Mouse (Mus musculus): ENCODE measurements around the gene Apob. TPM values are rescaled to one million over a fixed set of nuclear protein-coding genes. Genes with fewer than 3 reads are reported as not detected.
"Not testable (repeated sequence)": the region's sequence is repeated elsewhere in the genome, so short reads cannot be mapped to it uniquely, and the experiment has no call there.

Apob gene
- not detected for total RNA-seq (2021)
- long read RNA-seq, experiment 1, result 0 reads
- long read RNA-seq, experiment 2, result 0 reads

DNA sequence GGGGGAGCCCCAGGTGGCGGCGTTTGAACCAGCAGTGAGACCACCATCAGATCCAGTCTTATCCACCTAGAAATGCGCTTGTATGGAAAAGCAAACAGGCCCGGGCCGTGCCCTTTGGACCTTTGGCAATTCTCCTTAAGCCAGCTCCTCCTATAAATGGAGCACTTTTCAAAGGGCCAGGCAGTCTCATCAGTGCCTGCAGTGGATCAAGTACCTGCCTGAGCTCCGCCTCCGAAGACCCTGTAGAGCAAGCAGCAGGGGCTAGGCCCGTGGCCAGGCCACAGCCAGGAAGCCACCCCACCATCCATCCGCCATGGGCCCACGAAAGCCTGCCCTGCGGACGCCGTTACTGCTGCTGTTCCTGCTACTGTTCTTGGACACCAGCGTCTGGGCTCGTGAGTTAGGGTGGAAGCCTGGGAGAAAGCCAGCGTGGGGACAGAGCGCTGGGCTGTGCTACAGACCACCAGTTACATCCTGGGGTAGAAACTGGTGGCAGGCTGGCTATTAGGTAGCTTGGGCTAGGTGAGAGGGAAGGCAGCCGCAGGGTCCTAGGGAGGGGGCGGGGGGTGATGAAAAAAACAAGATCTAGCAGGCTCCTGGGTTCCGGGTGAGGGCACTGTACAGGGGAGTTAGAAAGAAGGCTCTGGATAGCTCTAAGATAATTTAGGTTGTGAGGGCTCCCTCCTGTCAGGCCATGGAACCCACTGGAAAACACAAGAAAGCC lies at the start of gene Apob:
Gene Apob (plus strand): TSS at position 183 of the 724 bp plus-strand sequence.
- DNase-seq, result no peak

GRCm38 (mm10) chr12:7932405-7932920 lies 45.0 kb upstream of the Apob start:
- DNase-seq, result no peak

DNA sequence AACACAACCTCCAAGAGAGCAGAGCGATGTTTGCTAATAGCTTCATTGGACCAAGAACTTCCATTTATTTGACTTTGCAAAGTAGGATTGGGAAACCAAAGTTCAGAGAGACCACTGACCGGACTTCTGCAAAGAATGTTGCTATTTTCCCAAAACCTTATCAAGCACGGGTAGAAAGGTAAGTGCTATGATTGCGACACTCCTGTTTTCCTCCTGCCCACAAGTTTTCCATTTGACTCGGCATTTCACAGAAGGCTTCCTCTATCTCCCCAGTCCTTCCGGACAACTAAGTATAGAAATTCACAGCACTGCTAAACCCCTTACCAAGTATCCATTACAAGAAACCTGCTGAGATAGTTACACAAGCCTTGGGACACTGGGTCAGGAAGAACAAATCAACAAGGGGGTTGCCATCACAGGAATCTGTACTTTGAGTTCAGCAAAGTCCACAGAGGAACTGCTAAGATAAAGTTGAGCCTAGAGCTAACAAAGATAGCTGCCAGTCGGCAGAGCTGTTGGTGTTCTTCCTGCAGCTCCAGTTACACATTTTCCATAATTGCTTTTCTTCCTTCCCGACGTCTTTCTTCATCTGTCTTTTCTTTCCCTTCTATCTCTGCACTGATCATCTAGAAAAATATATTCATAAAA lies 27.2 kb upstream of the Apob start:
- DNase-seq, result no peak

DNA sequence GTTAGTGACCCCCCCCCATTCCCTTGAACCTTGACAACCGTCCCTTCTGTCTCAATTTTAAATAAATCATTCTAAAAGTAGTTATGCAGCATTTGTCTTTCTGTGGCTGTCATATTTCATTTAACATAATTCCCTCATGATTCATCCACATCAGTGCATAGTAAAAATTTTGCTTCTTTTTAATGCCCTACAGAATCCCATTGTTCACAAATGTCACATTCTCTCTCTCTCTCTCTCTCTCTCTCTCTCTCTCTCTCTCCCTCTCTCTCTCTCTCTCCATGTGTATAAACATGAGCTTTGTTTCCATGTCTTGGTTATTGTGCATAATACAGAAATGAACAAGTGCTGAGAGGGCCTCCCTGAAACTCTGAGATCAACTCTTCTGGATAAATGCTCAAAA lies 18.6 kb upstream of the Apob start:
- no peak for DNase-seq

DNA sequence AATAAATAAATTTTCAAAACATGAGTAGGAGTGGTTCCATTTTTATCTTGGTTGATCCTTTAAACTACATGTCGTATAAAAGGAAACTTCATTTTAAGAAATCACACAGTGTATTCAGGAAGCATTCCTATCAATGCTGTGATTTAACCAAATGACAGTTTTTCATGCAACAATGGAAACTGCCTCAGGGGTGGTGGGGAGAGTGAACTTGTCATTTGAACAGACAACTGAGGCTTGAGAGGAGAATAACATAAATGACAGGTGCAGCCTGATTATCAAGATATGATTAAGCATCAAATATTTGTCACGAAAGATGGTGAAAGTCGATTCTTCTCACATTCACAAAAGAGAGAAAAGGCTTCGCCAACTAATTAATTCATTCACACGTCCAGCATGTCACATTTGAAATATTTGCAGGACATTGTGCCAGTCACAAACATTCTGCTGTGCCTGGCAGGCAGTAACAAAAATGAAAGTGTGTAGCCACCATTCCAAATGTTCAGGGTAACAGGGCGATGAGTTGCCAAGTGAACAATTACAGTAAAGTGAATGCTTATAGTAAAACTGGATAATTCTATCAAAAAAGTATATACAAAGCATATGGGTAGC lies 18.0 kb upstream of the Apob start:
- DNase-seq, result no peak

DNA sequence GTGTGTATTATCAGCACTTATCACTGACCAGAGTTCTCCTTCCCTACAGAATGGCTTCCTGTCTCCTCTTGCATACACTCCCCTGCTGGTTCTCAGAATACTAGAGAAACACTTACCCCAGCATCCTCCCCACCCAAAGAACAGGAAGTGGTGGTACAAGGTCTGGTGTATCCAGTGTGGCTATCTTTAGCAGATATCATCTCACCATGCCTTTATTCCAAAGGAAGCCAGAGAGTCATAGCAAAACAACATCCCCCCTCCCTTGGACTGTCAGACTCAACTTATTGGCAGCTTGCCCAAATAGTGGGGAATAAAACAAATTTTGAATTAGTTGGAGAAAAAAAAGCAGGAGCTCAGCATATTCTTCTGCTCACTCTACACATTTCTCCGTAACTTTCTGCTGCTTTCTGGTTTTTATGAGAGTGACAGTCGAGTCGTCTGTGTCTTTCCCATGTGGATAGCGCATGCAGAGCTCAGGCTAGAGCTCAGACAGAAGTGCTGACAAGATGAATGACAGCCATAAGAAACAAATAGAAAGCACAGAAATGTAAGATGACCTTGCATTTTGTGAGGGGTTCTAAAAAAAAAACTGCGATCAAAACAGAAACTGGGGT lies 15.0 kb upstream of the Apob start:
- no peak for DNase-seq

- DNase-seq, result no peak
Measured at GRCm38 (mm10) chr12:7967221-7967620, 10.2 kb upstream of the Apob start.

GRCm38 (mm10) chr12:7970301-7970700 lies 7.1 kb upstream of the Apob start:
- no peak for DNase-seq

- DNase-seq, result no peak
Measured at GRCm38 (mm10) chr12:7970817-7971216, 6.6 kb upstream of the Apob start.

DNA sequence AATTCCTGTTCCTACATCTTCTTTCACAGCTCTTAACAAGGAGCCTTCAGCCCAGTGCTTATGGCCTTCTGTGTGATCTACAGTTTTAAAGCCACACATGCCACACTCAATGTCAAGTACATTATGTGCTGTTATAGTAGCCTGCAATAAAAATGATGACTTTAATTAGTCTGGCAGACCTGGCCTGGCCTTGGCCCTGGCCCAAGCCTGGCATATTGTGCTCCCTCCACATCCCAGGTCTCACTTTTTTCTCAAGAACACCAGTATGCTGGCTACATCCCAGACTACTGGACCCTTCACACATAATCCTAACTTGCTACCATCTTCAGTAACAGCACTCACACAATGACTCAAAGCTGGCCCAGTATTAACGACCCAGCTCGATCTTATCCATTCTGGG lies 5.7 kb upstream of the Apob start:
- no peak for DNase-seq

DNA sequence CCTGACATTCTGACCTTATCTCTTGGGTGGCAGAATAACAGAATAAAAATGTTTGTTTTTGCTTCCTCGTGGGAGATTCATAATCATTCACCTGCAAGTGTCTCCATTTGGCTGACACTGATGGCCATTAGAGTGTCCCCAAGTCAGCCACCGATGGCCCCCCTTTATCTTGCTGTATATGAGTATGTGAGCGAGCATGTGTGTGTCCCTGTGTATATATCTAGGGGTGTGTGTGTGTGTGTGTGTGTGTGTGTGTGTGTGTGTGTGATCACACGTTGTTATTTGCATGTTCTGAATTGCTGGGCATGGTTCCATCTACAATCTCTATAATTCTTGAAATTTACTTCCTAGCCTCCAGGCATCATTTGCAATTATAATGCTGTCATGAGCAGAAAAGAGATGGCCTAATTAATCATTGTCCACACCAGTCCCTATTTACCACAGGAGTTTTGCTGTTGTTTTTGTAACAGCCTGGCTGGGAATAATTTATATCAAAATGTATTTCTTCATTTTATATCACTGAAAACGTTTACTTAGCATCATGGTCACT lies 3.6 kb upstream of the Apob start:
- no peak for DNase-seq

- DNase-seq, result peak; percentile 25 to 73
Measured at GRCm38 (mm10) chr12:7978190-7978884, 889 bp downstream of the Apob start.

- no peak for DNase-seq
Measured at GRCm38 (mm10) chr12:7984411-7984810, 7.0 kb downstream of the Apob start.

DNA sequence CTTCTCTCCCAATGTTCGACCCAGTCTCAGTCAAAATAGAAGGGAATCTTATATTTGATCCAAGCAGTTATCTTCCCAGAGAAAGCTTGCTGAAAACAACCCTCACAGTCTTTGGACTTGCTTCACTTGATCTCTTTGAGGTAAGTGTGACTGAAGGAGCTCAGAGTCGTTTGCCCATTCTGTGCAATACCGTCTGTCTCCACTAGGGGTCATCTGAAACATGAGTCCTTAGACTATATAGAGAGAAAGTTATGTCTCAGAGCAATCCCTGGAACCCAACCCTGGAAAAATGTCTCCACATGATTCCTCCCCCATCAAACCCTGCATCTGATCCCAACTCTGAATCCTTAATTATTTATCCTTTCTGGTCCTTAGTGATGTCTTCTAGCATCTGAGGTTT lies 13.4 kb downstream of the Apob start:
- DNase-seq, result peak; percentile 9 to 76

- DNase-seq, result no peak
Measured at GRCm38 (mm10) chr12:7991570-7991969, 14.1 kb downstream of the Apob start.

- no peak for DNase-seq
Measured at GRCm38 (mm10) chr12:8020931-8021330, 43.5 kb downstream of the Apob start.

GRCm38 (mm10) chr12:8029520-8029919 lies 52.1 kb downstream of the Apob start:
- no peak for DNase-seq

DNA sequence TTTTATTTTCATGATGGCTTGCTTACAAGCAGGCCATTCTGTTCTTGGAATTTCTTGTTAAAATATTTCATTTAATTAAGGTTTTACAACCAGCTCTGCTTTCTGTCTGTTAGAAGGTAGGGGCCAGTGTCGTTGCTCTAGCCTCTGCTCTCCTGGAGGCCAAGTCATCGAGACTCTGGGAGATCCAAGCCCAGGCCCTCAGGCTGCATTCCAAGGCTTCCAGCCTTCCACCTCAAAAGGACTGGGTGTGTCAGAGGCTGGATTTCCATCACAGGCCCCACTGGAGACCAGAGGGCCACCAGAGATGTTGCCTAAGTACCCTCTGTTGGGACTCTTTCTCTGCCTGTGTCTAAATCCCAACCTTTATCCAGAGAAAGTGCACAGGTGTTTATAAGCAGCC lies 52.6 kb downstream of the Apob start:
- no peak for DNase-seq

DNA sequence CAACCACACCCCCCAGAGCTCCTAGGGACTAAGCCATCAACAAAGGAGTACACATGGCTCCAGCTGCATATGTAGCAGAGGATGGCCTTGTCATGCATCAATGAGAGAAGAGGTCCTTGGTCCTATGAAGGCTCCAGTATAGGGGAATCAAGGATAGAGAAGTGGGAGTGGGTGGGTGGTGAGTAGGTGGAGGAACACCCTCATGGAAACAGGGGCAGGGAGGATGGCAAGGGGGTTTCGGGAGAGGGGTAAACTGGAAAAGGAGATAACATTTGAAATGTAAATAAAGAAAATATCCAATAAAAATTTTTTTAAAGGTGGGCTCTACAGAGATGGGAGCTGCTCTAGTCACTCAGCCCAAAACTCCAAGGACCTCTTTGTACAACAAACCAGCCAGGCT lies 53.7 kb downstream of the Apob start:
- not testable (repeated sequence) for DNase-seq

DNA sequence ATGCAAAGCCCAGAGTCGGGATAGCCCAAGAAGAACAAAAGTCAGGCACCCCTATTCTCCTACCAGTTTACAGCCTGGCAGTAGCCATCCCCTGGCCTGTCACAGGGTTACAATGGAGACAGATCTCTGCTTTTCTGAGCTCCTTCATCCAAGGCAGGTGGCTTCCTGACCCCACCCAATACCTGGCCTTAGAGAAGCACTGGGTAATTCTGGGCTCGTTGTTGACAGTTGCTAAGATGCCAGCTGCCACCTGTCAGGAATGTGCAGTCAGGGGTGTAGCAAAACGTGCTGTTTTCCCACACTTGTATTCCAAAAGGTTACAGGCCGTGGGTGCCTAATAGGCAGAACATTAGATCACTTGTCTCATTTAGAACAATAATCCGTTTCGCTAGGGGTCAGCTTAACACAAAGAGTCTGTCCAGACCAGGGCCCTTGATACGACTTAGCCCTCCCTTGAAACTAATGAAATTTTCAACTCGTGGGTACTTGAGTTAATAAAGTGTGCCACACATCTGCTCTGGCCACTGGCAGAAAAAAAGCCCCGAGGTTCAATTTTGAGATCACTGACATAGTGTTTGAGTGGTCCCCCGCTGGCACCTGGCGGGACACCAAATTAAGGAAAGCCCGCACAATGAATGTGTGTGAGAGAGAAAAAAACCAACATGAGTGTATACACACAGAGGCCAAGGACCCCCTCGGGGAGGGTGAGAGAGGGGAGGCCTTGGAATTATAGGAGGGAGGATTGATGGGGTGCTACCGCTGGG lies 54.3 kb downstream of the Apob start:
- DNase-seq, result no peak

- no peak for DNase-seq
Measured at GRCm38 (mm10) chr12:8032359-8032755, 54.9 kb downstream of the Apob start.
